Mouse (Mus musculus) heart, postnatal 0 days (tissue): ENCODE data around the gene Tsga13. TPM values are rescaled to one million over a fixed set of nuclear protein-coding genes. Genes with fewer than 3 reads are reported as not detected.

Source experiments
- ATAC-seq: fragments of 200-750 bp; cut with Nextera tagmentation; 2 replicates; pipeline ENCODE4 v1.8.0; 2017; ENCODE audit warnings: low read depth, moderate number of reproducible peaks, moderate library complexity; ENCODE audit not compliant: insufficient read depth
- DNase-seq: peaks from one replicate; pipeline ENCODE4 v3.0.0-alpha.2; 2016; ENCODE audit warnings: low spot score
- H3K27ac ChIP-seq: fragments of 300-500 bp; sonication (generic); 2 replicates; pipeline ENCODE4 v1.5.1; 2014; ENCODE audit warnings: low read depth, mild to moderate bottlenecking
- H3K27me3 ChIP-seq: fragments of 300-500 bp; sonication (generic); 2 replicates; pipeline ENCODE4 v1.6.1; 2014; ENCODE audit warnings: low read length, mixed read lengths; ENCODE audit not compliant: control insufficient read depth, insufficient read depth
- H3K36me3 ChIP-seq: fragments of 300-500 bp; sonication (generic); replicated peaks from 2 replicates; pipeline ENCODE4 v1.6.1; 2014; ENCODE audit warnings: low read length, mixed read lengths; ENCODE audit not compliant: control insufficient read depth, insufficient read depth
- H3K4me1 ChIP-seq: fragments of 300-500 bp; sonication (generic); 2 replicates; pipeline ENCODE4 v1.6.1; 2014; ENCODE audit warnings: antibody characterized with exemption; ENCODE audit not compliant: control insufficient read depth, insufficient read depth
- H3K4me2 ChIP-seq: fragments of 300-500 bp; sonication (generic); 2 replicates; pipeline ENCODE4 v1.6.1; 2014; ENCODE audit warnings: low read depth, mild to moderate bottlenecking, low read length, moderate library complexity
- H3K4me3 ChIP-seq: fragments of 300-500 bp; sonication (generic); 2 replicates; pipeline ENCODE4 v1.5.1; 2014; ENCODE audit warnings: low read depth, low read length
- H3K9ac ChIP-seq: fragments of 300-500 bp; sonication (generic); replicated peaks from 2 replicates; pipeline ENCODE4 v1.6.1; 2014; ENCODE audit warnings: low read depth, low read length, mixed read lengths
- H3K9me3 ChIP-seq: fragments of 300-500 bp; sonication (generic); replicated peaks from 2 replicates; pipeline ENCODE4 v1.6.1; 2016; ENCODE audit warnings: low read length; ENCODE audit not compliant: control insufficient read depth
- CTCF ChIP-seq: IDR thresholded peaks from 2 replicates; pipeline ENCODE4 v1.5.1; 2016; ENCODE audit warnings: antibody characterized with exemption, control low read depth, low read depth
- EP300 ChIP-seq: IDR thresholded peaks from 2 replicates; pipeline ENCODE4 v1.6.1; 2016; ENCODE audit warnings: antibody characterized with exemption, low read depth
- WGBS: fragments of 180-500 bp; shearing (Covaris S2); extraction: QIAGEN DNeasy Blood & Tissue Kit; methylation state at CpG from one replicate; pipeline ENCODE4 v1.1.7; 2014; 5-methylcytosine and 5-hydroxymethylcytosine counted together
- polyA plus RNA-seq: library from polyadenylated mRNA; unstranded; fragments of >200 nt; fragmentation: Nextera tagmentation; extraction: Ambion mirVana; gene quantifications from 2 replicates; pipeline ENCODE4 v1.2.1, GENCODE M21; 2015
- total RNA-seq: library from RNA; depleted of rRNA; stranded (reverse); fragments of >200 nt; gene quantifications from 2 replicates; pipeline ENCODE4 v1.2.3, GENCODE M21; 2014; ENCODE audit warnings: low replicate concordance

The Tsga13 gene
- total and polyA plus RNA-seq, 2 experiments from 2014 or later, result 0.20 TPM; not detected in 1

DNA sequence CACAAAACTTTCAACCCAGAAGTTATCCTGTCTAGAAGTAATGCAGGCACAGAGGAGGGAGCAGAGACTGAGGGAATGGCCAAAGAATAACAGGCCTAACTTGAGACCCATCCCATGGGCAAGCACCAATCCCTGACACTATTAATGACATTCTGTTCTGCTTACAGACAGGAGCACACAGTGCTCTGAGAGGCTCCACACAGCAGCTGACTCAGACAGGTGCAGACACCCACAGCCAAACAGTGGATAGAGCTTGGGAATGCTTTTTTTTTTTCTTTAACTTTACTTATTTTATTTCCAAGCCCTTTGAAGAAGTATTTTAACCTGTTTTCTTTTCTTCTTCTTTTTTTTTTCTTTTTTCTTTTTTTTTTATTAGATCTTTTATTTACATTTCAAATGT is 23.6 kb downstream of the Tsga13 start:
- H3K4me2 ChIP-seq, result no peak overlapping the region
- H3K9me3 ChIP-seq, result no peaks in the 10 kb centered on the region
- DNase-seq (no peak), ATAC-seq (no peak)
- H3K4me1 ChIP-seq, result no peaks in the 10 kb centered on the region
- H3K36me3 ChIP-seq, result peaks cover 26% of the 10 kb centered on the region
- H3K4me3 ChIP-seq, result no peak overlapping the region
- no peak overlapping the region for H3K27ac ChIP-seq
- no peaks in the 10 kb centered on the region for H3K27me3 ChIP-seq
- no peak overlapping the region for H3K9ac ChIP-seq
- TF ChIP-seq EP300 (no peak), CTCF (no peak)

DNA sequence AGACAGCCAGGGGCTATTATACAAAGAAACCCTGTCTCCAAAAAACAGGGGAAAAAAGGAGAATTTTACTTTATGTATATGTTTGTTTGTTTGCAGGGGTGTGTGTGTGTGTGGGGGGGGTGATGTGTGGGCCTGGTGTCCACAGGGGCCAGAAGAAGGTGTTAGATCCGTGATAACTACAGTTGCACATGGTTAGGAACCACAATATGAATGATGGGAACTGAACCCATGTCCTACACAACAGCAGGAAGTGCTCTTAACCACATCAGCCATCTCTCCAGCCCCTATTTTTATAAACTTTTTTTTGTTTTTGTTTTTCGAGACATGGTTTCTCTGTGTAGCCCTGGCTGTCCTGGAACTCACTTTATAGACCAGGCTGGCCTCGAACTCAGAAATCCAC is 30.5 kb downstream of the Tsga13 start:
- Histone ChIP-seq H3K4me3 (no peak overlapping the region), H3K27me3 (no peaks in the 10 kb centered on the region), H3K9me3 (no peaks in the 10 kb centered on the region), H3K27ac (no peak overlapping the region), H3K4me1 (no peaks in the 10 kb centered on the region), H3K9ac (no peak overlapping the region), H3K4me2 (no peak overlapping the region), H3K36me3 (peaks cover 50% of the 10 kb centered on the region)
- TF ChIP-seq EP300 (no peak), CTCF (no peak)
- DNase-seq (no peak), ATAC-seq (no peak)
- 89% methylated on average over 3 of the region's 3 CpGs for WGBS

GRCm38 (mm10) chr6:30883491-30883890 is 31.9 kb downstream of the Tsga13 start:
- Histone ChIP-seq H3K36me3 (peaks cover 38% of the 10 kb centered on the region), H3K4me3 (no peak overlapping the region), H3K9ac (no peak overlapping the region), H3K4me1 (no peaks in the 10 kb centered on the region), H3K4me2 (no peak overlapping the region), H3K27me3 (no peaks in the 10 kb centered on the region), H3K27ac (no peak overlapping the region), H3K9me3 (no peaks in the 10 kb centered on the region)
- no peak for TF ChIP-seq EP300
- TF ChIP-seq CTCF, result no peak
- no peak for ATAC-seq
- no peak for DNase-seq
- WGBS, result 81% methylated on average over 4 of the region's 4 CpGs

- no peak overlapping the region for H3K4me3 ChIP-seq
- DNase-seq, result no peak
- no peaks in the 10 kb centered on the region for H3K4me1 ChIP-seq
- no peak overlapping the region for H3K27ac ChIP-seq
- H3K9ac ChIP-seq, result no peak overlapping the region
- TF ChIP-seq CTCF (no peak), EP300 (no peak)
- H3K4me2 ChIP-seq, result no peak overlapping the region
- H3K36me3 ChIP-seq, result peaks cover 13% of the 10 kb centered on the region
- H3K9me3 ChIP-seq, result peaks cover 5% of the 10 kb centered on the region; the same call in 1 of the 2 replicates
- no peak for ATAC-seq
- no peaks in the 10 kb centered on the region for H3K27me3 ChIP-seq
Measured at GRCm38 (mm10) chr6:30876661-30877060, 38.7 kb downstream of the Tsga13 start.

- 0 out of 2 replicates have a peak, but pooled peaks cover 2% of the 10 kb centered on the region for H3K4me1 ChIP-seq
- DNase-seq, result peak; percentile 19
- H3K27me3 ChIP-seq, result no peaks in the 10 kb centered on the region
- H3K9me3 ChIP-seq, result no peaks in the 10 kb centered on the region
- no peak overlapping the region for H3K27ac ChIP-seq
- H3K4me2 ChIP-seq, result no peak overlapping the region
- ATAC-seq, result no peak
- 54% methylated on average over 1 of the region's 1 CpGs for WGBS
- H3K4me3 ChIP-seq, result no peak overlapping the region
- TF ChIP-seq CTCF (no peak), EP300 (no peak)
- H3K9ac ChIP-seq, result no peak overlapping the region
- no peaks in the 10 kb centered on the region for H3K36me3 ChIP-seq
Measured at GRCm38 (mm10) chr6:30866501-30866900, 48.9 kb downstream of the Tsga13 start.

- ATAC-seq, result no peak
- Histone ChIP-seq H3K36me3 (no peaks in the 10 kb centered on the region), H3K27ac (no peak overlapping the region), H3K4me2 (no peak overlapping the region), H3K9ac (no peak overlapping the region), H3K27me3 (no peaks in the 10 kb centered on the region), H3K4me3 (no peak overlapping the region), H3K4me1 (0 out of 2 replicates have a peak, but pooled peaks cover 11% of the 10 kb centered on the region), H3K9me3 (no peaks in the 10 kb centered on the region)
- DNase-seq, result no peak
- TF ChIP-seq EP300 (no peak), CTCF (no peak)
- 62% methylated on average over 3 of the region's 3 CpGs for WGBS
Measured at GRCm38 (mm10) chr6:30865031-30865678, 50.2 kb downstream of the Tsga13 start.
